Mouse (Mus musculus): ENCODE measurements around the gene Hip1. TPM values are rescaled to one million over a fixed set of nuclear protein-coding genes. Genes with fewer than 3 reads are reported as not detected.

Gene Hip1
- polyA plus RNA-seq, 1 experiment from 2014 or later: 49.0 TPM

DNA sequence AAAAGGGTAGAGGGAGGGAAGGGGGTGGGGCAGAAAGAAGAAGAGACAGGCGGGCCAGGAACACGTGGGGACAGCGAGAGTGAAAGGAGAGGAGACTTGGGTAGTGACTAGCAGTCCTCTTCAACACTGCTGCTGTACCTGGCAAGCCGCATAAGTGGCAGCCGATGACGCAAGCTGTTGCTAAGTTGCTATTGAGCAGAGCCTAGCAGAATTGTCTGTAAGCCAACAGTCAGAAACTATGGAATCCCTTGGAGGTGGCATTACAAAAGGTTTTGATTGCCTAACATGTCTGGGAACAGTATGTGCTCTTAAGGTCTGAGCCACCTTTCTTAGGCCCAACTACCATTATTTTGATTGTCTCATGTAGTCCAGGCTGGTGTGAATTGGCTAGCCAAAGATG is 176.6 kb downstream of the Hip1 start:
- H3K4me3 ChIP-seq (ENCODE audit: low read depth, low read length): no peak overlapping the region
- no peak overlapping the region for H3K4me2 ChIP-seq (ENCODE audit: low read depth, low read length)
- peaks cover 9% of the 10 kb centered on the region; the same call in 1 of the 2 replicates for H3K36me3 ChIP-seq (ENCODE audit: control insufficient read depth, insufficient read depth, low read length)
- H3K4me1 ChIP-seq (ENCODE audit: control insufficient read depth, insufficient read depth, low read length): peaks cover 8% of the 10 kb centered on the region
- no peak overlapping the region for H3K9ac ChIP-seq (replicated peaks; ENCODE audit: low read depth, low read length)
- H3K27ac ChIP-seq (ENCODE audit: low read depth, low read length): no peak overlapping the region
- WGBS: 86% methylated on average over 6 of the region's 6 CpGs
- no peak for ATAC-seq (ENCODE audit: low read depth)
- H3K27me3 ChIP-seq (ENCODE audit: control insufficient read depth, insufficient read depth, low read length): peaks cover 3% of the 10 kb centered on the region; the same call in 1 of the 2 replicates
- no peaks in the 10 kb centered on the region for H3K9me3 ChIP-seq (ENCODE audit: control insufficient read depth, low read length)

DNA sequence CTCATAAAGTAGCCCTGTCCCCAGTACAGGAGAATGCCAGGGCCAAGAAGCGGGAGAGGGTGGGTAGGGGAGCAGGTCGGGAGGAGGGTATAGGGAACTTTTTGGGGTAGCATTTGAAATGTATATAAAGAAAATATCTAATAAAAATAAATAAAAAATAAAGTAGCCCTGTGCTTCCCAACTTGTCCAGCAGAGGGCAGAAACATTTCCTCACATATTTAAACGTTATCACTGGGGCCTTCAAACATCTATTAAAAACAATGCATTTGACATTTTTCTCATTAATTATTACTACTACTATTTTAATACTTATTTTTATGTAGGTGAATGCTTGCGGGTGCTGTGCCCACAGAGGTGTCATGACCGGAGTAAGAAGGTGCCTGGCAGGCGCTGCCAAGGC is 177.1 kb downstream of the Hip1 start:
- 61% methylated on average over 6 of the region's 6 CpGs for WGBS

DNA sequence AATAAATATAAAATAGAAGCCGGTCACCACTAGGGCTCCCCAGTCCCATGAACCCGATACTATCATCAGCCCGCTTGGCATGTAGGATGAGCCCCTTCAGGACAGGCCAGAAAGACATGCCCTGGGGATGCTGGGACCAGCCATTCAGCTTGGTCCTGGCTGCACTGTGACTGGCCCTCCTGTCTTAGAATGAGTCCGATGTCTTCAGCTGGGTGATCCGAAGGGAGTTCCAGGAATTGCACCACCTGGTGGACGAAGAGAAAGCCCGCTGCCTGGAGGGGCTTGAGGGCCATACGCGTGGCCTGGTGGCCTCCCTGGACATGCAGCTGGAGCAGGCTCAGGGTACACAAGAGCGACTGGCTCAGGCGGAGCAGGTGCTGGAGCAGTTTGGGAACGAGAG is 181.4 kb downstream of the Hip1 start:
- no peak overlapping the region for H3K4me2 ChIP-seq (ENCODE audit: low read depth, low read length)
- no peak overlapping the region for H3K27ac ChIP-seq (ENCODE audit: low read depth, low read length)
- H3K4me1 ChIP-seq (ENCODE audit: control insufficient read depth, insufficient read depth, low read length): no peaks in the 10 kb centered on the region
- no peak for ATAC-seq (ENCODE audit: low read depth)
- H3K27me3 ChIP-seq (ENCODE audit: control insufficient read depth, insufficient read depth, low read length): no peaks in the 10 kb centered on the region
- WGBS: 31% methylated on average over 12 of the region's 12 CpGs
- no peaks in the 10 kb centered on the region for H3K9me3 ChIP-seq (ENCODE audit: control insufficient read depth, low read length)
- no peak overlapping the region for H3K4me3 ChIP-seq (ENCODE audit: low read depth, low read length)
- H3K9ac ChIP-seq (replicated peaks; ENCODE audit: low read depth, low read length): no peak overlapping the region
- H3K36me3 ChIP-seq (ENCODE audit: control insufficient read depth, insufficient read depth, low read length): no peaks in the 10 kb centered on the region

More for the DNA sequence above, 177.1 kb downstream of the Hip1 start:
- Histone ChIP-seq H3K4me2 (ENCODE audit: low read depth, low read length) (no peak overlapping the region), H3K9ac (replicated peaks; ENCODE audit: low read depth, low read length) (no peak overlapping the region), H3K4me3 (ENCODE audit: low read depth, low read length) (no peak overlapping the region), H3K9me3 (ENCODE audit: control insufficient read depth, low read length) (no peaks in the 10 kb centered on the region), H3K27ac (ENCODE audit: low read depth, low read length) (no peak overlapping the region), H3K27me3 (ENCODE audit: control insufficient read depth, insufficient read depth, low read length) (peaks cover 3% of the 10 kb centered on the region; the same call in 1 of the 2 replicates), H3K36me3 (ENCODE audit: control insufficient read depth, insufficient read depth, low read length) (peaks cover 8% of the 10 kb centered on the region; the same call in 1 of the 2 replicates), H3K4me1 (ENCODE audit: control insufficient read depth, insufficient read depth, low read length) (peaks cover 8% of the 10 kb centered on the region)
- ATAC-seq (ENCODE audit: low read depth): no peak

DNA sequence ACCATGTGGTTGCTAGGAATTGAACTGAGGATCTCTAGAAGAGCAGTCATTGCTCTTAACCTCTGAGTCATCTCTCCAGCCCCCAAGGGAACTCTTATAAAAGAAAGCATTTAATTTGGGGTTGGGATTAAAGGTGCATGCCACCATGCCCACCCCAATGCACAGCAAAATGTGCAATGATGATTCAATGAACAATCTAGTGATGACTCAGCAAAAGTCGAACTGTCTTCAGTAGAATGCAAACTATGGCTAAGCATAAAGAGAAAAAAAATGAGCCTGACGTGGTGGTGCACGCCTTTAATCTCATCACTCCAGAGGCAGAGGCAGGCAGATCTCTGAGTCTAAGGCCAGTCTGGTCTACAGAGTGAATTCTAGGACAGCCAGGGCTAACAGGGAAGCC is 182.3 kb downstream of the Hip1 start:
- Histone ChIP-seq H3K4me1 (ENCODE audit: control insufficient read depth, insufficient read depth, low read length) (no peaks in the 10 kb centered on the region), H3K4me2 (ENCODE audit: low read depth, low read length) (no peak overlapping the region), H3K4me3 (ENCODE audit: low read depth, low read length) (no peak overlapping the region), H3K27me3 (ENCODE audit: control insufficient read depth, insufficient read depth, low read length) (no peaks in the 10 kb centered on the region), H3K9me3 (ENCODE audit: control insufficient read depth, low read length) (no peaks in the 10 kb centered on the region), H3K9ac (replicated peaks; ENCODE audit: low read depth, low read length) (no peak overlapping the region), H3K27ac (ENCODE audit: low read depth, low read length) (no peak overlapping the region), H3K36me3 (ENCODE audit: control insufficient read depth, insufficient read depth, low read length) (no peaks in the 10 kb centered on the region)
- WGBS: 94% methylated on average over 3 of the region's 3 CpGs
- no peak for ATAC-seq (ENCODE audit: low read depth)

DNA sequence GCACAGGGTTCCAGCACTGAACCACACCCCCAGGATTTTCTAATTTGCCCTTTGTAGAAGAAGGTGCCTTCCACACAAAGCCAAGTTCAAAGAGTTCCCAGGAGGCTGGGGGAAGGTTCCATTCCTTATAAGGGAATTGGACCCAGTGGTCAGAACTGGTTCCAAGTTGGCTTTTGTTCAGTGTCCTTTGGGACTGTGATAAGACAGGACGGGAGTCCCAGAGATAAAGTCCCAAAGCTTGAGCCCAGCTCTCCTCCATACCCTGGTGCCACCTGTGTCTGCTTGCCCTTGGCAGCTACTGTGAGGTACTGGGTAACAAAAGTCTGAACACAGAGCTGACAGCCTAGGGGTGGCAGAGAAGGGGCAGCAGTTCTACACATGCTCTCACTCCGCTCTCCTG is 185.1 kb downstream of the Hip1 start:
- no peak for ATAC-seq (ENCODE audit: low read depth)
- 93% methylated on average over 2 of the region's 2 CpGs for WGBS
- no peaks in the 10 kb centered on the region for H3K36me3 ChIP-seq (ENCODE audit: control insufficient read depth, insufficient read depth, low read length)
- H3K27me3 ChIP-seq (ENCODE audit: control insufficient read depth, insufficient read depth, low read length): no peaks in the 10 kb centered on the region
- no peak overlapping the region for H3K4me3 ChIP-seq (ENCODE audit: low read depth, low read length)
- no peaks in the 10 kb centered on the region for H3K9me3 ChIP-seq (ENCODE audit: control insufficient read depth, low read length)
- H3K4me2 ChIP-seq (ENCODE audit: low read depth, low read length): no peak overlapping the region
- H3K9ac ChIP-seq (replicated peaks; ENCODE audit: low read depth, low read length): no peak overlapping the region
- no peaks in the 10 kb centered on the region for H3K4me1 ChIP-seq (ENCODE audit: control insufficient read depth, insufficient read depth, low read length)
- H3K27ac ChIP-seq (ENCODE audit: low read depth, low read length): no peak overlapping the region

DNA sequence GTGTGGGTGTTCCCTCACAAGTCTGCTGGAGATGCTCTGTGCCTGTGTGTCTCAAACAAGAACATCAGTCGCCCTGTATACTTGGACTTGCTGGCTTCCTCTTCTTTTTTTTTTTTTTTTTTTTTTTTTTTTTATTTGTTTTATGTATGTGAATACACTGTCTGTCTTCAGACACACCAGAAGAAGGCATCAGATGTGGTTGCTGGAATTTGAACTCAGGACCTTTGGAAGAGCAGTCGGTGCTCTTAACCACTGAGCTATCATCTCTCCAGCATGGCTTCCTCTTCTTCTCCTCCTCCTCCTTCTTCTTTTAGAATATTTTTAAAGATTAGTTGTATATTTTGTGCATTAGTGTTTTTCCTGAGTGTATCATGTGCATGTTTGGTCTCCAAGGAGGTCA is 187.4 kb downstream of the Hip1 start:
- H3K4me3 ChIP-seq (ENCODE audit: low read depth, low read length): no peak overlapping the region
- H3K27me3 ChIP-seq (ENCODE audit: control insufficient read depth, insufficient read depth, low read length): no peaks in the 10 kb centered on the region
- H3K4me1 ChIP-seq (ENCODE audit: control insufficient read depth, insufficient read depth, low read length): no peaks in the 10 kb centered on the region
- H3K36me3 ChIP-seq (ENCODE audit: control insufficient read depth, insufficient read depth, low read length): no peaks in the 10 kb centered on the region
- no peak for ATAC-seq (ENCODE audit: low read depth)
- WGBS: 89% methylated on average over 2 of the region's 2 CpGs
- H3K4me2 ChIP-seq (ENCODE audit: low read depth, low read length): no peak overlapping the region
- H3K9me3 ChIP-seq (ENCODE audit: control insufficient read depth, low read length): no peaks in the 10 kb centered on the region
- H3K9ac ChIP-seq (replicated peaks; ENCODE audit: low read depth, low read length): no peak overlapping the region
- no peak overlapping the region for H3K27ac ChIP-seq (ENCODE audit: low read depth, low read length)

Small RNAs within 50 kb of the gene (microRNA-seq; reads per million reads assigned to microRNA genes)
- not detected for gene Mir7033

Other genes starting within 250 kb of the Hip1 start
- gene Fkbp6, start 195.1 kb downstream of the Hip1 start, polyA plus RNA-seq (2014; fragmentation: Nextera tagmentation; extraction: Ambion mirVana): not detected in 2 replicates
- not detected in 2 replicates for gene Trim50, start 191.8 kb downstream of the Hip1 start, polyA plus RNA-seq (2014; fragmentation: Nextera tagmentation; extraction: Ambion mirVana)
- gene Nsun5, start 175.2 kb downstream of the Hip1 start, polyA plus RNA-seq (2014; fragmentation: Nextera tagmentation; extraction: Ambion mirVana): 22.8 and 23.0 TPM in 2 replicates
- gene Pom121, start 150.6 kb downstream of the Hip1 start, polyA plus RNA-seq (2014; fragmentation: Nextera tagmentation; extraction: Ambion mirVana): 9.4 and 11.4 TPM in 2 replicates
- not detected in 2 replicates for gene Ccl26, start 18.4 kb upstream of the Hip1 start, polyA plus RNA-seq (2014; fragmentation: Nextera tagmentation; extraction: Ambion mirVana)
- gene Ccl24, start 27.9 kb upstream of the Hip1 start, polyA plus RNA-seq (2014; fragmentation: Nextera tagmentation; extraction: Ambion mirVana): 3.7 TPM in 1 of 2 replicates, not detected in the other
- gene Rhbdd2, start 87.5 kb upstream of the Hip1 start, polyA plus RNA-seq (2014; fragmentation: Nextera tagmentation; extraction: Ambion mirVana): 90.9 and 111 TPM in 2 replicates
- gene Por, start 124.9 kb upstream of the Hip1 start, polyA plus RNA-seq (2014; fragmentation: Nextera tagmentation; extraction: Ambion mirVana): 70.9 and 80.5 TPM in 2 replicates
- 76.3 and 82.0 TPM in 2 replicates for gene Tmem120a, start 199.3 kb upstream of the Hip1 start, polyA plus RNA-seq (2014; fragmentation: Nextera tagmentation; extraction: Ambion mirVana)
- 0.76 TPM in 1 of 2 replicates, not detected in the other for gene Styxl1, start 233.3 kb upstream of the Hip1 start, polyA plus RNA-seq (2014; fragmentation: Nextera tagmentation; extraction: Ambion mirVana)
- gene Mdh2, start 233.4 kb upstream of the Hip1 start, polyA plus RNA-seq (2014; fragmentation: Nextera tagmentation; extraction: Ambion mirVana): 680 and 694 TPM in 2 replicates

Measured in neural tube, embryonic 14.5 days (tissue).